Mouse (Mus musculus) brown adipose tissue, adult 24 weeks (tissue): ENCODE measurements around the gene AW146154. TPM values are rescaled to one million over a fixed set of nuclear protein-coding genes. Genes with fewer than 3 reads are reported as not detected.
"Not testable (repeated sequence)": the region's sequence is repeated elsewhere in the genome, so short reads cannot be mapped to it uniquely, and the experiment has no call there.

Experiments used
- H3K27ac ChIP-seq: fragments of 200-500 bp; replicated peaks from 2 replicates; pipeline ENCODE4 v1.5.1; 2012; ENCODE audit warnings: low read depth, mild to moderate bottlenecking, low read length
- H3K4me1 ChIP-seq: fragments of 200-500 bp; 2 replicates; pipeline ENCODE4 v1.6.1; 2012; ENCODE audit warnings: low read length, mixed read lengths; ENCODE audit not compliant: control insufficient read depth, insufficient read depth, insufficient read length
- H3K4me3 ChIP-seq: fragments of 200-500 bp; 2 replicates; pipeline ENCODE4 v1.5.1; 2012; ENCODE audit warnings: low read depth, mild to moderate bottlenecking, low read length, moderate library complexity; ENCODE audit not compliant: insufficient read depth
- polyA plus RNA-seq: library from polyadenylated mRNA; stranded (reverse); fragments of >200 nt; gene quantifications from 2 replicates; pipeline ENCODE4 v1.2.4, GENCODE M21; 2012; ENCODE audit not compliant: missing spikeins, insufficient read depth, insufficient read length

The AW146154 gene
- polyA plus RNA-seq = 2.8 TPM in 2 replicates

DNA sequence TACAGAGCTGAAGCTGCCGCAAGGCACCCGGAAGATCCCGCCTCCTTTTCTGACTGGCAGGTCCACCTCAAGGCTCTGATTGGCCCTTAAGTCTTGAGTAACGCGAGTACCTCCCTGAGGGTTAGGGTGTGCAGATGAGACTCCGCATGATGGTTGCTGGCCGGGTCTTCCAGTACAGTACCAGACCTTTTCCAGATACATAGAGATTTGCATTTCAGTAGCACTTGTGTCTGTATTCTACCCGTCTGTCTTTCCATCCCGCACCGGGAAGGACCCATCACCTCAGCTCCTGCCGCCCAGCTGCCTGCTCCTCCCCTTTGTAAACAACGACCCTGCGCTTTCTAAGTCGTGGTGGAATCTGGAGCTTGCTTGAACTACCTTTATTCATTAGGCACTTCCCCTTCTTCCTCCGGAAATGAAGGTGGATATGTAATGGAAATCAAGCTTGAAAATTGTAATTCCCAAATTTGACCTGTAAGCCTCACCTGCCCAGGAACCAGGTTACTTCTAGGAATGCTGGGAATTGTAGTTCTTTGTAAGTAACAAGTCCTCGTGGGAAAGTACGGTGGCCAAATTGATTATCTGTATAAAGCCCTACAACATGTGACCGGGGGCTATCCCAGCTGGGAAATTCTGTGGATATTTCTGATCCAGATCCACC is at the start of gene AW146154, which contains the start of gene Gm20449:
AW146154 (minus strand) TSS at position 502 of the 661 bp plus-strand sequence.
Gm20449 (minus strand) TSS at position 29 of the 661 bp plus-strand sequence.
- no peak within 1 kb of the TSS for H3K27ac ChIP-seq
- no peaks in the 10 kb centered on the region for H3K4me1 ChIP-seq
- peak within 1 kb of the TSS; percentile 94 for H3K4me3 ChIP-seq

DNA sequence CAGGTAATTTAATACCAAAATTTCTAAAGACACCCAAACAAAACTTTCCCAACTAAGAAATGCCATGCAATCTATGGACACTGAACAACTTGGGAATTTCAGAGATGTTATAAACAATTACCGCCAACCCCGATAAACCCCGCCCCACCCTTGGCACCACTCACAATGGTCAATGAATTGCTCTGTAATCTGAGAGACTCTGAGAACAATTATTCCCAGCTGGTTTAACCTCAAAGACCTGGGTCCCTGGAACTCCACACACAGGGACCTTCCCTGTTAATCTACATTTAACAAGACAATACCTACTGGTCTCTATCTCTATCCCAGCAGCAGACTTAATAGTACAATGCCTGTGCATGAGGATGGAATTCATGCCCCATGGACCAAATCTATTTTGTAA is 13.0 kb upstream of the AW146154 start:
- Histone ChIP-seq H3K4me3 (no peak overlapping the region), H3K4me1 (no peaks in the 10 kb centered on the region), H3K27ac (no peak overlapping the region)

DNA sequence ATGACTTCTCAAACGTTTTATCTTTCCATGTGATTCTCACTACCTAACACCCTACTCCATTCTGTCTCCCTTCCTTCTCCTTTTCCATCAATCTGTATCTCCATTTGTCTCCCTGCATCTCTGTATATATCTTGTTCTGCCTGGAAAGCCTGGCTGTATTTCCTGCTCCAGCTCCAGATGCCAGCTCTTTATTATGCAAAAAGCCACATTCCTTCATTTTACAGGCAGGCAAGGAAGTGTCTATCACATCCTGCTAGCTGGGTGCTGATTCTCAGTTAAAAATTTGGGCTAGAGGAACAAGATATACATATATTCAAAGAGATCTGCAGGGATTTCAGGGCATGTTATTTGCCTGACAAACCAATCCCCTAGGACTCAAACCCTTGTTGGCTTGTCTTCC is 12.5 kb upstream of the AW146154 start:
- Histone ChIP-seq H3K4me3 (no peak overlapping the region), H3K4me1 (no peaks in the 10 kb centered on the region), H3K27ac (no peak overlapping the region)

DNA sequence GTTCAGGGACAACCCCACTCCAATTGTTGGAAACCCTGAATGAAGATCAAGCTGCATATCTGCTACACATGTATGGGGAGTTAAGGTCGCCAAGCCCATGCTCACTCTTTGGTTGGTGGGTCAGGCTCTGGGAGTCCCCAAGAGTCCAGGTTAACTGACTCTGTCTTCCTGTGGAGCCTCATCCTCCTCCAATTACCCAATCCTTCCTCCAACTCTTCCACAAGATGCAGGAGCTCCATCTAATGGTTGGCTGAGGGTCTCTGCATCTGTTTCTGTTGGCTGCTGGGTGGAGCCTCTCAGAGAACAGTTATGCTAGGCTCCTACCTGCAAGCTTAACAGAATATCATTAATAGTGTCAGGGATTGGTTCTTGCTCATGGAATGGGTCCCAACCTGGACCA is 2.7 kb upstream of the AW146154 start:
- Histone ChIP-seq H3K4me1 (no peaks in the 10 kb centered on the region), H3K27ac (no peak overlapping the region), H3K4me3 (no peak overlapping the region)

DNA sequence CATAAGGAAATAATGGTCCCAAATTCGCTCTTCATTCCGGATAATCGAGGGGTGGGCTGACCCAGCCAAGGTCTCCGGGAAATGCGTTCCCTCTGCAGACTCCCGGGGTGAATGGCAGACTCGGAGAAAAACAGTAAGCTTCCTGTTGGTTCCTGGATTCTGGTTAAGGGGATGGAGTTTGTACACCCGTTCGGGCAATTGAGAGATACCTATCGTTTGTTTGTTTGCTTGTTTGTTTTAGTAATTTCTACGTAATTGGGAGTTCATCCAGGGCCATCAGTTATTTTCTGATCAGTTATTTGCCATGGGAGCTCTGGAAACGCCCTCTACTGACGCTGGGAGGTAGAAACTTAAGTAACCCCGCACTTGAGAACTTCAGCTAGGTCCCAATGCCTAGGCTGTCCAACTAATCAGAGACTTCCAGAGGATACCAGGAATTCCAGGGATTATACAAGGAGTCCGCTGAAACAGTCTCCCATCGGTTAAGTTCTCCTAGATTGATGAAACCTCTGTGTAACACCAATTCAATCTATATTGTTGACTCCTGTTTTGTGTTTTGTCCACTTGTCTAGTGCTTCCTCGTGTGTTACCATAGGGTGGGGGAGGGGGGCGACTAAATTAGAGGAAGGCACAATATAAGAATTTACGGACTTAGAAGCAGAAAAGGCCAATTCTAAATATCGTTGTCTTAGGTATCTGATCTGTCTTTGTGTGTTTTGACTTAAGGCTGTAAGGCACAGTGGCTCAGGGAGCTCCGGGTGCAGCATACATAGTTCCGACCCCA is 653 bp upstream of the AW146154 start:
- Histone ChIP-seq H3K4me1 (no peaks in the 10 kb centered on the region), H3K4me3 (peak overlapping the region; percentile 94), H3K27ac (no peak overlapping the region)

DNA sequence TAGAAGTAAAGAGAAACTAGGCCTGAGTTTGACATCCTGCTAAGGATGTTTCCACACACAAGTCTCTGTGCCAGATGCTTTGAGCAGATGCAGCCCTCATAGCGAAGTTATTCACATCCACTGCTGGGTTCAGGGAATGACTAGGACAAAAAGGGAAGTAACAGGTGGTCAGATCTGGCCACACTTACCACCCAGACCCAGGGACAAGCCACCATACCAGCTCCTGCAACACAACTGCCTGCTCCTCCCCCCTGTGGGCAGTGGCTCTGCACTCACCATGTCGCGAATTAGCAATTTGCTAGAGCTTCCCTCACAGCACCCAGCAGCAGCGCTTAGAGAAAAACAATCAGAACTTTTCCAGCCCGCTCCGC is 687 bp downstream of the AW146154 start:
- peak overlapping the region; percentile 94 for H3K4me3 ChIP-seq
- not testable (repeated sequence) for H3K27ac ChIP-seq, H3K4me1 ChIP-seq

DNA sequence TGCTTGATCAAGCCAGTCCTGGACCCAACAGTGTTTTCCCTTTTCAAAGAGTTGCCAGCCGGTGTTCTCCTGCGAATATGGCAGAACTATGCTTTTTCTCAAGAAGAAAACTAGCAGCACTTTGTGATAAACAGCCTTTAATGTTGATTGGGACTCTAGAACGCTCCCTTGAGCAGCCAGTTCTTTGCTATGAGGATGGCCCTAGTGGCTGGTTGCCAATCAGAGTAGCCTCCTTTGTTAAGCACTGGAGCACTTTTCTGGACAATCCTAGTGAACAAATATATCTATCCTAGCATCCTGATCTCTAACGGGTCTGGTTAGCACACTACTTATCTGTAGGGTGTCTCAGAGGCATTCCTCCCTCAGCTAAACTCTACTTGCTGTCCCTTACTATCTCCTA is 1.2 kb downstream of the AW146154 start:
- not testable (repeated sequence) for H3K4me1 ChIP-seq, H3K4me3 ChIP-seq, H3K27ac ChIP-seq

DNA sequence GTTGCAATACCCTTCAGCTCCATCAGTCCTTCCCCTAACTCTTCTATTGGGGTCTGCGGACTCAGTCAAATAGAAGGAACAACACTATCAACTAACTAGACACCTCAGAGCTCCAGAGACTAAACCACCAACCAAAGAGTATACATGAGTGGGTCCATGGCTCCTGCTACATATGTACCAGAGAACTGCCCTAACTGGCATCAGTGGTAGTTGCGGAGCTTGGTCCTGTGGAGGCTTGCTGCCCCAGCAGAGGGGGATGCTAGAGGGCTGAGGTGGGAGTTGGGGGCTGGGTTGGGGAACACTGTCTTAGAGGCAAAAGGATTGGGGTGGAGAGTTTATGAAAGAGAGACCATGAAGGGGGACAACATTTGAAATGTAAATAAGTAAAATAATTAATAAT is 1.8 kb downstream of the AW146154 start:
- no peaks in the 10 kb centered on the region for H3K4me1 ChIP-seq
- H3K4me3 ChIP-seq = no peak overlapping the region
- H3K27ac ChIP-seq = no peak overlapping the region

DNA sequence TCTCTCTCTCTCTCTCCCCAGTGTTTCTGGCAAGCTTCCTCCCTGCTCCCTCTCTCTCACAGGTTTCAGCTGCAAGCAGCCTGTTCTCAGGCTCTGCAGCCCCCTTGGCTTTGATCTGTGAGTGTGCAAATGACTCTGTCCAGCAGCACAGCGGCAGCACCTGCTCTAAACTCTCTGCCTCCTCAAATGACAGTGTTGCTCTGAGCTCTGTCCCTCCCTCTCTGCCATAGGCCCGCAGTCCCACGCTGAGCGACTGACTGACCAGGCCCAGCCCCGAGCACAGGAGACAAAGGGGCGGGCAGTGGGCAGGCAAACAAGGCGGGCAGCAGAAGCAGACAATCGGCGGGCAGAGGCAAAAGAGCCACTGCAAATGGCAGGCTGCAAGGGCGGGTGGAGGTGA is 47.8 kb downstream of the AW146154 start:
- Histone ChIP-seq H3K4me3 (no peak overlapping the region), H3K4me1 (no peaks in the 10 kb centered on the region)

DNA sequence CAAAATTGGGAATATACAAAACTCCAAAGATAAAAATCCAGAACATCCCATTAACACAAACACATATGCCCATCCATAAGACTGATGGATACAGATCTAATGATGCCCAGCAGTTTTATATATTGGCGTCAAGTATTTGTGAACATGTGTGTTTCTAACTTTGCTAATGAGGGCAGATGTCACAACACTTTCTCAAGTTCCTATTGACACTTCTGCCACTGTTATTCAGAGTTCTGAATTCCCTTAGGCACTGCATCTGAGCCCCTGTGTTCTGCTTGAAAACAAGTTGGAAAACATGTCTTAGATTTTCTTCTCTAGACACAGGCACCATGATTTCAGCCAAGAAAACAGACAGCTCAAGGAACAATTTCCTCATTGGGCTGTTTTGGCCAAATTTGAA is 51.1 kb downstream of the AW146154 start, which contains the start of gene Vmn2r57:
Vmn2r57 (minus strand) TSS at position 101 of the 400 bp plus-strand sequence.
- H3K4me1 ChIP-seq, H3K4me3 ChIP-seq, H3K27ac ChIP-seq: not testable (repeated sequence)

More for the DNA sequence above, 47.8 kb downstream of the AW146154 start:
- H3K27ac ChIP-seq = no peak overlapping the region

Other genes with a start within 250 kb of the AW146154 start
- gene AI987944, start 106.5 kb downstream of the AW146154 start, polyA plus RNA-seq = 9.0 and 12.7 TPM in 2 replicates
- 0.33 and 0.55 TPM in 2 replicates for gene Vmn2r57, start 51.2 kb downstream of the AW146154 start, polyA plus RNA-seq
- gene Gm20449, start 473 bp downstream of the AW146154 start, polyA plus RNA-seq = not detected in 2 replicates
- gene Gm6871, start 73.8 kb upstream of the AW146154 start, polyA plus RNA-seq = not detected in 2 replicates
- 5.0 and 7.3 TPM in 2 replicates for gene 2610021A01Rik, start 99.3 kb upstream of the AW146154 start, polyA plus RNA-seq
- gene Zfp788, start 133.3 kb upstream of the AW146154 start, polyA plus RNA-seq = 5.3 and 7.2 TPM in 2 replicates